Mouse (Mus musculus) MEL (cell line): ENCODE measurements around the gene Omt2b. TPM values are rescaled to one million over a fixed set of nuclear protein-coding genes. Genes with fewer than 3 reads are reported as not detected.

Experiments used
- DNase-seq: peaks from one replicate; pipeline ENCODE4 v3.0.0; 2011; ENCODE audit warnings: low read depth, low spot score
- H3K27ac ChIP-seq: 2 replicates; pipeline ENCODE4 v1.5.1; 2012; ENCODE audit warnings: low read depth, mild to moderate bottlenecking, control low read depth, low read length, moderate library complexity; ENCODE audit not compliant: control insufficient read depth
- H3K27me3 ChIP-seq, 2 experiments: fragments of 150-350 bp in 1 of 2; sonication (generic) in 1 of 2; 2 replicates each; pipeline ENCODE4 v1.6.1; 2012; ENCODE audit warnings: low read length in 2 of 2, mild to moderate bottlenecking in 2 of 2, improper control_type of control experiment in 1 of 2, moderate library complexity in 1 of 2; ENCODE audit not compliant: insufficient read depth in 2 of 2, control insufficient read depth in 1 of 2
- H3K36me3 ChIP-seq, 2 experiments: 2 replicates each; pipeline ENCODE4 v1.6.1; 2012 to 2014; ENCODE audit warnings: low read length in 2 of 2, improper control_type of control experiment in 1 of 2, inconsistent platforms in 1 of 2, mild to moderate bottlenecking in 1 of 2; ENCODE audit not compliant: insufficient read depth in 2 of 2, control insufficient read depth in 1 of 2
- H3K4me1 ChIP-seq, 2 experiments: fragments of 150-350 bp in 1 of 2; sonication (generic) in 1 of 2; 2 replicates each; pipeline ENCODE4 v1.6.1; 2012; ENCODE audit warnings: low read length in 2 of 2, improper control_type of control experiment in 1 of 2, mild to moderate bottlenecking in 1 of 2; ENCODE audit not compliant: insufficient read depth in 2 of 2, control insufficient read depth in 1 of 2
- H3K4me3 ChIP-seq, 2 experiments: fragments of 150-350 bp in 1 of 2; sonication (generic) in 1 of 2; 2 replicates each; pipeline ENCODE4 v1.5.1; 2012; ENCODE audit warnings: low read depth in 2 of 2, low read length in 2 of 2, mild to moderate bottlenecking in 2 of 2, moderate library complexity in 2 of 2, control low read depth in 1 of 2, improper control_type of control experiment in 1 of 2; ENCODE audit not compliant: control insufficient read depth in 1 of 2, insufficient read depth in 1 of 2
- H3K79me2 ChIP-seq: 2 replicates; pipeline ENCODE4 v1.6.1; 2012; ENCODE audit warnings: mild to moderate bottlenecking, low read length, moderate library complexity; ENCODE audit not compliant: control insufficient read depth, poor library complexity, insufficient read depth
- H3K9ac ChIP-seq: 2 replicates; pipeline ENCODE4 v1.6.1; 2012; ENCODE audit warnings: low read depth, mild to moderate bottlenecking, control low read depth, low read length, moderate library complexity; ENCODE audit not compliant: control insufficient read depth, poor library complexity, severe bottlenecking
- H3K9me3 ChIP-seq: fragments of 150-350 bp; sonication (generic); replicated peaks from 2 replicates; pipeline ENCODE4 v1.6.1; 2012; ENCODE audit warnings: mild to moderate bottlenecking, low read length, improper control_type of control experiment, moderate library complexity; ENCODE audit not compliant: insufficient read depth
- CHD1 ChIP-seq: IDR thresholded peaks from 2 replicates; pipeline ENCODE4 v1.6.1; 2012; ENCODE audit warnings: low read depth, mild to moderate bottlenecking, inconsistent platforms, low read length, improper control_type of control experiment
- CTCF ChIP-seq, 3 experiments: IDR thresholded peaks in 2 of 3; conservative IDR thresholded peaks in 1 of 3; 2 replicates each; pipeline ENCODE4 v1.5.1; 2011 to 2012; ENCODE audit warnings: low read length in 3 of 3, low read depth in 2 of 3, mild to moderate bottlenecking in 2 of 3, improper control_type of control experiment in 1 of 3, inconsistent platforms in 1 of 3, mixed read lengths in 1 of 3, moderate library complexity in 1 of 3; ENCODE audit not compliant: control insufficient read depth in 1 of 3, insufficient read depth in 1 of 3, poor library complexity in 1 of 3, severe bottlenecking in 1 of 3
- E2F4 ChIP-seq: IDR thresholded peaks from 2 replicates; pipeline ENCODE4 v1.6.1; 2011; ENCODE audit warnings: low read depth, low read length, improper control_type of control experiment, borderline replicate concordance
- EP300 ChIP-seq, 2 experiments: IDR thresholded peaks; 2 replicates each; pipeline ENCODE4 v1.6.1; 2011; ENCODE audit warnings: improper control_type of control experiment in 2 of 2, low read length in 2 of 2, low read depth in 1 of 2, mild to moderate bottlenecking in 1 of 2
- GABPA ChIP-seq: IDR thresholded peaks from 2 replicates; pipeline ENCODE4 v1.6.1; 2012; ENCODE audit warnings: low read depth, mild to moderate bottlenecking, inconsistent platforms, low read length, improper control_type of control experiment, moderate library complexity
- GATA1 ChIP-seq: IDR thresholded peaks from 2 replicates; pipeline ENCODE4 v1.6.1; 2011; ENCODE audit warnings: low read depth, low read length, improper control_type of control experiment
- HCFC1 ChIP-seq: IDR thresholded peaks from 2 replicates; pipeline ENCODE4 v1.6.1; 2012; ENCODE audit warnings: low read depth, mild to moderate bottlenecking, inconsistent platforms, low read length, improper control_type of control experiment, moderate library complexity
- KAT2A ChIP-seq: conservative IDR thresholded peaks from 2 replicates; pipeline ENCODE4 v1.6.1; 2012; ENCODE audit warnings: low read depth, low read length, improper control_type of control experiment, inconsistent platforms
- MAX ChIP-seq: IDR thresholded peaks from 2 replicates; pipeline ENCODE4 v1.6.1; 2011; ENCODE audit warnings: low read length, improper control_type of control experiment
- MXI1 ChIP-seq: IDR thresholded peaks from 2 replicates; pipeline ENCODE4 v1.6.1; 2011; ENCODE audit warnings: mild to moderate bottlenecking, low read depth, low read length, improper control_type of control experiment
- MYB ChIP-seq: IDR thresholded peaks from 2 replicates; pipeline ENCODE4 v1.6.1; 2011; ENCODE audit warnings: mild to moderate bottlenecking, low read depth, low read length, improper control_type of control experiment
- NELFE ChIP-seq: IDR thresholded peaks from 2 replicates; pipeline ENCODE4 v1.6.1; 2011; ENCODE audit warnings: low read depth, low read length, improper control_type of control experiment
- POLR2A ChIP-seq, 2 experiments: IDR thresholded peaks; 2 replicates each; pipeline ENCODE4 v1.6.1; 2011 to 2012; ENCODE audit warnings: low read length in 2 of 2, mild to moderate bottlenecking in 2 of 2, control low read depth in 1 of 2, improper control_type of control experiment in 1 of 2, low read depth in 1 of 2, moderate library complexity in 1 of 2; ENCODE audit not compliant: control insufficient read depth in 1 of 2, insufficient read depth in 1 of 2, poor library complexity in 1 of 2
- POLR2AphosphoS2 ChIP-seq: IDR thresholded peaks from 2 replicates; pipeline ENCODE4 v1.6.1; 2011; ENCODE audit warnings: low read length, improper control_type of control experiment
- POLR2AphosphoS5 ChIP-seq: IDR thresholded peaks from 2 replicates; pipeline ENCODE4 v1.6.1; 2012; ENCODE audit warnings: low read depth, borderline replicate concordance, mild to moderate bottlenecking, inconsistent platforms, low read length, moderate library complexity, mixed read lengths
- RCOR1 ChIP-seq: IDR thresholded peaks from 2 replicates; pipeline ENCODE4 v1.6.1; 2012; ENCODE audit warnings: low read depth, mild to moderate bottlenecking, inconsistent platforms, low read length, improper control_type of control experiment
- SIN3A ChIP-seq: IDR thresholded peaks from 2 replicates; pipeline ENCODE4 v1.6.1; 2012; ENCODE audit warnings: low read length, improper control_type of control experiment, inconsistent platforms
- TBP ChIP-seq: IDR thresholded peaks from 2 replicates; pipeline ENCODE4 v1.8.0; 2011; ENCODE audit warnings: low read depth, low read length, improper control_type of control experiment
- ZC3H11A ChIP-seq: IDR thresholded peaks from 2 replicates; pipeline ENCODE4 v1.6.1; 2012; ENCODE audit warnings: low read depth, mild to moderate bottlenecking, inconsistent platforms, low read length, improper control_type of control experiment
- ZKSCAN1 ChIP-seq: IDR thresholded peaks from 2 replicates; pipeline ENCODE4 v1.6.1; 2012; ENCODE audit warnings: low read depth, mild to moderate bottlenecking, inconsistent platforms, low read length, improper control_type of control experiment, moderate library complexity
- polyA plus RNA-seq, 2 experiments: library from polyadenylated mRNA; stranded (reverse) in 1 of 2; unstranded in 1 of 2; fragments of >175 nt in 1 of 2; fragments of >200 nt in 1 of 2; gene quantifications; 2 replicates each; pipeline versions ENCODE4 v1.2.1 to v1.2.4; 2012; ENCODE audit warnings: low replicate concordance in 2 of 2, low read depth in 1 of 2; ENCODE audit not compliant: insufficient read length in 2 of 2, insufficient read depth in 1 of 2, missing spikeins in 1 of 2
- total RNA-seq: library from RNA; depleted of rRNA; stranded (reverse); fragments of 300-350 nt; gene quantifications from 2 replicates; pipeline ENCODE4 v1.2.3, GENCODE M21; 2012; rRNA removed

Gene Omt2b
- total and polyA plus RNA-seq, 3 experiments: not detected

DNA sequence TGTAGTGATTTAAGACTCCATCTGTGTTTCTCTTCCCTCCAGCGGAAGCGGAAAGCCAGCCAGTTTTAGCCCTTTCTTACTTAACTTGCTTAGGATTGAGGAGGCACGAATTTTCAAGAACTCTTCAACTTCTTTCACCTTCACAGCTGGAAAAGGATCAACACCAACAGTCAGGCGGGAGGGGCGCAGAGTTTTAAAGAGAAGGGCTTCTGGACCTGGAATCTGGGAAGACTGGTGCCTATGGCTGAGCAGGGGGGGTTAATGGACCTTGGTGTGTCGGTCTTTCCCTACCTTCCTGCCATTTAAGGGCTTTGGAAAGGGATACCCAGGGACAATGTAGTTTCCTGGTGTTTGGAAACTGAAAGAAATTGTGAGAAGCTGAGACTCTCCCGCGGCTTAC lies 50.2 kb downstream of the Omt2b start:
- no peak overlapping the region for H3K4me3 ChIP-seq
- H3K79me2 ChIP-seq: no peaks in the 10 kb centered on the region
- no peak for TF ChIP-seq SIN3A
- TF ChIP-seq NELFE: no peak
- no peak for TF ChIP-seq MYB
- no peak for TF ChIP-seq GABPA
- no peak for TF ChIP-seq POLR2AphosphoS5
- no peak for TF ChIP-seq CTCF (IDR thresholded peaks at IDR 0.05 in 2 of 3, conservative IDR thresholded peaks at IDR 0.05 in 1 of 3; ENCODE audit: control insufficient read depth in 1 of 3, insufficient read depth in 1 of 3, low read depth in 2 of 3, low read length in 3 of 3, poor library complexity in 1 of 3, severe bottlenecking in 1 of 3)
- TF ChIP-seq MAX: no peak
- DNase-seq: no peak
- no peaks in the 10 kb centered on the region for H3K36me3 ChIP-seq
- no peaks in the 10 kb centered on the region for H3K9me3 ChIP-seq
- H3K9ac ChIP-seq: no peak overlapping the region
- no peak overlapping the region for H3K27ac ChIP-seq
- H3K27me3 ChIP-seq: peaks cover 5 to 10% of the 10 kb centered on the region in 2 experiments
- no peaks in the 10 kb centered on the region for H3K4me1 ChIP-seq

DNA sequence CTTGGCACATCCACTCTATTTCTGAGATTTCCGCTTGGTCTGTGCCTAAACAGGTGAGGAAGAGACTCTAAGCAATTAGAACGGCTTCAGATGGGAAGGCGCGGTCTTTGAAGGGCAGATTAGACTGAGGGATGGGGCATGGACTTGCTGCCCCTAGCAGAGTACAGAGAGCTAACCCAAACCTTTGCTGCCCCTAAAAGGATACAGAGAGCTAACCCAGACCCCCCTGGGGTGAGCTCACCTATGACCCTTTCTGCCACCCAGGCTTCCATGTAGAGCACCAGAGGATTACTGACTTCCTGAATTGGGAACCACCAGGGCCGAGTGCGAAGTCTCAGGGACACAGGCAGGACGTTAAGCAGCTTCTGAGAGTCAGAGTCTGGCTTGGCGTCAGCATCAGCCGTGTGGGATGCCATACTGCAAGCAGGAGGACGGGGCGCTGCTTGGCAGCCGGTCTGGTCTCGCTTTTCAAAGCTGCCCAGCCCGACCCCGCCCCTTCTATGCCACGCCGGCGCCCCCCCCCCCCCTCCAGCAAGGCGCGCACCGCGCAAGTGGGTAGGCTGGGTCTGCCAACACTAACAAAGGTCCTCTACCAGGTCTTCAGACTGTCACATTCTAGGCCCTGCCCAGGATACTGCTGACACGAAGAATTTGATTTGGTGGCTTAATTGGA lies 50.9 kb downstream of the Omt2b start, which contains the start of gene Ooep:
Gene Ooep (minus strand): TSS at position 613 of the 673 bp plus-strand sequence.
- no peak for TF ChIP-seq KAT2A
- TF ChIP-seq EP300 (IDR thresholded peaks at IDR 0.05; ENCODE audit: low read depth in 1 of 2, low read length in 2 of 2): no peak
- no peak for TF ChIP-seq E2F4
- TF ChIP-seq RCOR1: no peak
- TF ChIP-seq TBP: no peak
- no peak for TF ChIP-seq MAX
- no peak for TF ChIP-seq ZKSCAN1
- TF ChIP-seq POLR2AphosphoS2: no peak
- TF ChIP-seq GABPA: no peak
- TF ChIP-seq ZC3H11A: no peak
- TF ChIP-seq MXI1: no peak
- TF ChIP-seq GATA1: no peak
- no peak for TF ChIP-seq HCFC1
- TF ChIP-seq POLR2A (IDR thresholded peaks at IDR 0.05; ENCODE audit: control insufficient read depth in 1 of 2, insufficient read depth in 1 of 2, low read depth in 1 of 2, low read length in 2 of 2, poor library complexity in 1 of 2): no peak
- TF ChIP-seq CHD1: no peak
- no peak within 1 kb of the TSS for H3K27ac ChIP-seq
- no peak for DNase-seq
- H3K4me1 ChIP-seq: no peaks in the 10 kb centered on the region
- peaks cover 5 to 10% of the 10 kb centered on the region in 2 experiments for H3K27me3 ChIP-seq
- no peak within 1 kb of the TSS for H3K4me3 ChIP-seq
- H3K79me2 ChIP-seq: no peaks in the 10 kb centered on the region
- no peaks in the 10 kb centered on the region for H3K9me3 ChIP-seq
- H3K9ac ChIP-seq: no peak within 1 kb of the TSS
- no peaks in the 10 kb centered on the region for H3K36me3 ChIP-seq

Other genes with a start within 250 kb of the Omt2b start
- 47.0 and 56.0 TPM in 2 replicates for gene Fbxo9, start 218.5 kb upstream of the Omt2b start, total RNA-seq
- gene Fbxo9, start 218.5 kb upstream of the Omt2b start, polyA plus RNA-seq: 100 to 1,000 TPM in 1 of 2 experiments, 10 to 100 TPM in 1; 47.0 to 402 TPM
- gene Ick, start 218.4 kb upstream of the Omt2b start, total RNA-seq: 6.1 and 6.5 TPM in 2 replicates
- gene Ick, start 218.4 kb upstream of the Omt2b start, polyA plus RNA-seq: 10 to 100 TPM in 1 of 2 experiments, not detected in 1; 16.1 TPM
- 5.0 and 6.4 TPM in 2 replicates for gene Gsta4, start 144.8 kb upstream of the Omt2b start, total RNA-seq
- 1 to 10 TPM in 1 of 2 experiments, not detected in 1; 9.8 TPM for gene Gsta4, start 144.8 kb upstream of the Omt2b start, polyA plus RNA-seq
- gene Gsta1, start 96.9 kb upstream of the Omt2b start, total RNA-seq: not detected in 2 replicates
- not detected for gene Gsta1, start 96.9 kb upstream of the Omt2b start, polyA plus RNA-seq
- gene Gm3776, start 70.5 kb upstream of the Omt2b start, total RNA-seq: not detected in 2 replicates
- not detected for gene Gm3776, start 70.5 kb upstream of the Omt2b start, polyA plus RNA-seq
- gene Gm10639, start 37.7 kb upstream of the Omt2b start, total RNA-seq: not detected in 2 replicates
- not detected for gene Gm10639, start 37.7 kb upstream of the Omt2b start, polyA plus RNA-seq
- not detected in 2 replicates for gene Omt2a, start 12.8 kb upstream of the Omt2b start, total RNA-seq
- not detected for gene Omt2a, start 12.8 kb upstream of the Omt2b start, polyA plus RNA-seq
- not detected in 2 replicates for gene Gsta2, start 28.2 kb downstream of the Omt2b start, total RNA-seq
- not detected for gene Gsta2, start 28.2 kb downstream of the Omt2b start, polyA plus RNA-seq
- gene Dppa5a, start 40.6 kb downstream of the Omt2b start, total RNA-seq: not detected in 2 replicates
- under 1 TPM in 1 of 2 experiments, not detected in 1; 0.19 TPM for gene Dppa5a, start 40.6 kb downstream of the Omt2b start, polyA plus RNA-seq
- not detected in 2 replicates for gene Ooep, start 51.1 kb downstream of the Omt2b start, total RNA-seq
- not detected for gene Ooep, start 51.1 kb downstream of the Omt2b start, polyA plus RNA-seq
- gene Ddx43, start 68.2 kb downstream of the Omt2b start, total RNA-seq: 4.7 and 5.5 TPM in 2 replicates
- gene Ddx43, start 68.2 kb downstream of the Omt2b start, polyA plus RNA-seq: 1 to 10 TPM in 1 of 2 experiments, not detected in 1; 7.2 TPM
- gene Cgas, start 115.6 kb downstream of the Omt2b start, total RNA-seq: 12.9 and 19.0 TPM in 2 replicates
- gene Cgas, start 115.6 kb downstream of the Omt2b start, polyA plus RNA-seq: 10 to 100 TPM in 1 of 2 experiments, not detected in 1; 20.9 TPM
- 28.7 and 32.3 TPM in 2 replicates for gene Mto1, start 120.6 kb downstream of the Omt2b start, total RNA-seq
- gene Mto1, start 120.6 kb downstream of the Omt2b start, polyA plus RNA-seq: 10 to 100 TPM in 1 of 2 experiments, not detected in 1; 27.7 TPM
- 1.0 and 1.8 TPM in 2 replicates for gene Gm17324, start 121.2 kb downstream of the Omt2b start, total RNA-seq
- under 1 TPM in 1 of 2 experiments, not detected in 1; 0.36 TPM for gene Gm17324, start 121.2 kb downstream of the Omt2b start, polyA plus RNA-seq
- gene Eef1a1, start 161.6 kb downstream of the Omt2b start, total RNA-seq: 11,891 and 13,182 TPM in 2 replicates
- over 10,000 TPM; 11,701 to 60,504 TPM for gene Eef1a1, start 161.6 kb downstream of the Omt2b start, polyA plus RNA-seq